Mouse (Mus musculus): Measurements from ENCODE around the gene Ripor2. TPM values are rescaled to one million over a fixed set of nuclear protein-coding genes. Genes with fewer than 3 reads are reported as not detected.
A peak's percentile ranks its signal among the peaks of the same experiment; 100 is the strongest.

Ripor2 gene
- polyA plus RNA-seq, 1 experiment from 2014 or later = 4.4 TPM

GRCm38 (mm10) chr13:24747823-24748222 lies 165.8 kb downstream of the Ripor2 start:
- ATAC-seq (ENCODE audit: low read depth) = no peak
- no peaks in the 10 kb centered on the region for H3K9me3 ChIP-seq (replicated peaks; ENCODE audit: control insufficient read depth, low read length)
- H3K27me3 ChIP-seq (ENCODE audit: control insufficient read depth, insufficient read depth, low read depth, low read length) = no peaks in the 10 kb centered on the region
- peaks cover 26% of the 10 kb centered on the region for H3K36me3 ChIP-seq (ENCODE audit: control insufficient read depth, insufficient read depth)
- no peaks in the 10 kb centered on the region for H3K4me1 ChIP-seq (ENCODE audit: control insufficient read depth, low read depth, low read length)
- no peak overlapping the region for H3K9ac ChIP-seq (ENCODE audit: low read depth, low read length)
- no peak overlapping the region for H3K4me2 ChIP-seq (ENCODE audit: low read depth, low read length)
- no peak overlapping the region for H3K27ac ChIP-seq (ENCODE audit: low read length)
- no peak overlapping the region for H3K4me3 ChIP-seq (ENCODE audit: low read depth, low read length)
- 67% methylated on average over 3 of the region's 3 CpGs for WGBS (ENCODE audit: insufficient replicate concordance)

- ATAC-seq (ENCODE audit: low read depth) = no peak
- H3K4me1 ChIP-seq (ENCODE audit: control insufficient read depth, low read depth, low read length) = no peaks in the 10 kb centered on the region
- no peak overlapping the region for H3K4me3 ChIP-seq (ENCODE audit: low read depth, low read length)
- no peak overlapping the region for H3K4me2 ChIP-seq (ENCODE audit: low read depth, low read length)
- WGBS (ENCODE audit: insufficient replicate concordance) = 86% methylated on average over 8 of the region's 8 CpGs
- H3K9me3 ChIP-seq (replicated peaks; ENCODE audit: control insufficient read depth, low read length) = no peaks in the 10 kb centered on the region
- no peaks in the 10 kb centered on the region for H3K27me3 ChIP-seq (ENCODE audit: control insufficient read depth, insufficient read depth, low read depth, low read length)
- H3K27ac ChIP-seq (ENCODE audit: low read length) = no peak overlapping the region
- peaks cover 52% of the 10 kb centered on the region for H3K36me3 ChIP-seq (ENCODE audit: control insufficient read depth, insufficient read depth)
- H3K9ac ChIP-seq (ENCODE audit: low read depth, low read length) = no peak overlapping the region
Measured at GRCm38 (mm10) chr13:24750807-24751206, 168.8 kb downstream of the Ripor2 start.

- Histone ChIP-seq H3K9me3 (replicated peaks; ENCODE audit: control insufficient read depth, low read length) (no peaks in the 10 kb centered on the region), H3K27ac (ENCODE audit: low read length) (no peak overlapping the region), H3K4me1 (ENCODE audit: control insufficient read depth, low read depth, low read length) (no peaks in the 10 kb centered on the region), H3K4me3 (ENCODE audit: low read depth, low read length) (no peak overlapping the region), H3K36me3 (ENCODE audit: control insufficient read depth, insufficient read depth) (peaks cover 57% of the 10 kb centered on the region), H3K4me2 (ENCODE audit: low read depth, low read length) (no peak overlapping the region), H3K9ac (ENCODE audit: low read depth, low read length) (no peak overlapping the region), H3K27me3 (ENCODE audit: control insufficient read depth, insufficient read depth, low read depth, low read length) (no peaks in the 10 kb centered on the region)
- no peak for ATAC-seq (ENCODE audit: low read depth)
- WGBS (ENCODE audit: insufficient replicate concordance) = 83% methylated on average over 8 of the region's 8 CpGs
Measured at GRCm38 (mm10) chr13:24751396-24751795, 169.4 kb downstream of the Ripor2 start.

- ATAC-seq (ENCODE audit: low read depth) = no peak
- Histone ChIP-seq H3K27ac (ENCODE audit: low read length) (no peak overlapping the region), H3K9me3 (replicated peaks; ENCODE audit: control insufficient read depth, low read length) (no peaks in the 10 kb centered on the region), H3K27me3 (ENCODE audit: control insufficient read depth, insufficient read depth, low read depth, low read length) (no peaks in the 10 kb centered on the region), H3K9ac (ENCODE audit: low read depth, low read length) (no peak overlapping the region), H3K36me3 (ENCODE audit: control insufficient read depth, insufficient read depth) (peaks cover 60% of the 10 kb centered on the region), H3K4me2 (ENCODE audit: low read depth, low read length) (no peak overlapping the region), H3K4me3 (ENCODE audit: low read depth, low read length) (no peak overlapping the region), H3K4me1 (ENCODE audit: control insufficient read depth, low read depth, low read length) (peaks cover 21% of the 10 kb centered on the region)
- WGBS (ENCODE audit: insufficient replicate concordance) = 84% methylated on average over 3 of the region's 3 CpGs
Measured at GRCm38 (mm10) chr13:24756756-24757155, 174.8 kb downstream of the Ripor2 start.

DNA sequence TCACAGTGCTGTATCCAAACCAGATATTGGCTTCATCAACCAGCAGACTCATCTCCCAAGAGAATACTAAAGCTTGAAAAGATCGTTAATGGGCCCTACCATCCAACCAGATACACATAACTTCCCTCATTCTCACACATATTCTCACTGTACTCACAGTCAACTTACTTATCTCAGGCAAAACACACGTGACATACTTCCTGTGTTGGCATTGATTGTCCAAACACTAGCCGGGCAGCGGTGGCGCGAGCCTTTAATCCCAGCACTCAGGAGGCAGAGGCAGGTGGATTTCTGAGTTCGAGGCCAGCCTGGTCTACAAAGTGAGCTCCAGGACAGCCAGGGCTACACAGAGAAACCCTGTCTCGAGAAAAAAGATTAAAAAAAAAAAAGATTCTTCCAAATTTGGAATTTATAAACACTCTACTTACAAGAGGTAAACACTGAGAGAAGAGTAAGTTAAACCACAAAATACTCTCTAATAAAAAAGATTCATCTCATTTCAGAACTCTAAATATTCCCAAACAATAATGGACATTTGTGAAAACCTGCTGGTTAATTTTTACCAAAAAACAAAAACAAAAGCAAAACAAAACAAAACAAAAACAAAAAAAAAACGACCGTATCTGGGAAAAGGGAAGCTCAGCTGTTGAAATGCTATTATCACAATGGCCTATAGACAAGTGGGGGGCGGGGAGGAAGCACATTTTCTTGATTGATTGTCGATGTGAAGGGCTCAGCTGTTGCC lies 176.0 kb downstream of the Ripor2 start:
- no peak overlapping the region for H3K27ac ChIP-seq (ENCODE audit: low read length)
- no peak overlapping the region for H3K4me3 ChIP-seq (ENCODE audit: low read depth, low read length)
- 42% methylated on average over 12 of the region's 12 CpGs for WGBS (ENCODE audit: insufficient replicate concordance)
- no peaks in the 10 kb centered on the region for H3K9me3 ChIP-seq (replicated peaks; ENCODE audit: control insufficient read depth, low read length)
- no peaks in the 10 kb centered on the region for H3K27me3 ChIP-seq (ENCODE audit: control insufficient read depth, insufficient read depth, low read depth, low read length)
- peaks cover 52% of the 10 kb centered on the region for H3K36me3 ChIP-seq (ENCODE audit: control insufficient read depth, insufficient read depth)
- no peak overlapping the region for H3K4me2 ChIP-seq (ENCODE audit: low read depth, low read length)
- peaks cover 30% of the 10 kb centered on the region for H3K4me1 ChIP-seq (ENCODE audit: control insufficient read depth, low read depth, low read length)
- no peak for ATAC-seq (ENCODE audit: low read depth)
- H3K9ac ChIP-seq (ENCODE audit: low read depth, low read length) = no peak overlapping the region

- Histone ChIP-seq H3K9me3 (replicated peaks; ENCODE audit: control insufficient read depth, low read length) (no peaks in the 10 kb centered on the region), H3K9ac (ENCODE audit: low read depth, low read length) (no peak overlapping the region), H3K36me3 (ENCODE audit: control insufficient read depth, insufficient read depth) (peaks cover 40% of the 10 kb centered on the region), H3K27ac (ENCODE audit: low read length) (no peak overlapping the region), H3K4me1 (ENCODE audit: control insufficient read depth, low read depth, low read length) (peaks cover 30% of the 10 kb centered on the region), H3K4me2 (ENCODE audit: low read depth, low read length) (peak overlapping the region; percentile 72), H3K4me3 (ENCODE audit: low read depth, low read length) (peak overlapping the region; percentile 100), H3K27me3 (ENCODE audit: control insufficient read depth, insufficient read depth, low read depth, low read length) (no peaks in the 10 kb centered on the region)
- no peak for ATAC-seq (ENCODE audit: low read depth)
- WGBS (ENCODE audit: insufficient replicate concordance) = 45% methylated on average over 10 of the region's 10 CpGs
Measured at GRCm38 (mm10) chr13:24759451-24759850, 177.5 kb downstream of the Ripor2 start.

DNA sequence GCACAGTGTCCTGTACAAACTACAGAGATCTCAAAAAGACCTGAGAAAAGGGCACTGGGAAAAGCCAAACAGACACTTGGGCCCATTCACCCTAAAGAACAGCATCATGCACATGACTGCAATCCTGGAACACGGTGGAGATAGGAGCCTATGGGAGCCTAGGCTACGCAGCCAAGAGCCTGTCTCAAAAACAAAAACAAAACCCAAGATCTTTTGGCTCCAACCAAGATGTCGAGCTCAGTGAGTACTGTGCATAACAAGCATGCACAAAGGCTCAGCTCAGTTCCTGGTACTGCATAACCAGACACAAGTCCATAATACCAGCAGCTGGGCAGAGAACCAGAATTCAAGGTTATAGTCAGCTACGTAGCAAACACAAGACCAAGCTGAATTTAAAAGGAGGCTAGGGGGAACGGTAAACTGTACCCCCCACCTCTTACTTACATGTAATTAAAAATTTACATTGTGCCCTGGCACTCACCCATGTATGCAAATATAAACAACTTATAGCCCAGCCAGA lies 178.4 kb downstream of the Ripor2 start:
- H3K4me2 ChIP-seq (ENCODE audit: low read depth, low read length) = peak overlapping the region; percentile 72
- peak overlapping the region; percentile 100 for H3K4me3 ChIP-seq (ENCODE audit: low read depth, low read length)
- H3K4me1 ChIP-seq (ENCODE audit: control insufficient read depth, low read depth, low read length) = peaks cover 30% of the 10 kb centered on the region
- H3K27ac ChIP-seq (ENCODE audit: low read length) = peak overlapping the region; percentile 99
- H3K9ac ChIP-seq (ENCODE audit: low read depth, low read length) = peak overlapping the region; percentile 100
- no peak for ATAC-seq (ENCODE audit: low read depth)
- WGBS (ENCODE audit: insufficient replicate concordance) = 49% methylated on average over 5 of the region's 5 CpGs
- H3K9me3 ChIP-seq (replicated peaks; ENCODE audit: control insufficient read depth, low read length) = no peaks in the 10 kb centered on the region
- H3K36me3 ChIP-seq (ENCODE audit: control insufficient read depth, insufficient read depth) = peaks cover 31% of the 10 kb centered on the region
- no peaks in the 10 kb centered on the region for H3K27me3 ChIP-seq (ENCODE audit: control insufficient read depth, insufficient read depth, low read depth, low read length)

- H3K36me3 ChIP-seq (ENCODE audit: control insufficient read depth, insufficient read depth) = peaks cover 25% of the 10 kb centered on the region
- no peaks in the 10 kb centered on the region for H3K27me3 ChIP-seq (ENCODE audit: control insufficient read depth, insufficient read depth, low read depth, low read length)
- WGBS (ENCODE audit: insufficient replicate concordance) = 2% methylated on average over 10 of the region's 10 CpGs
- H3K9ac ChIP-seq (ENCODE audit: low read depth, low read length) = peak overlapping the region; percentile 100
- H3K4me2 ChIP-seq (ENCODE audit: low read depth, low read length) = peak overlapping the region; percentile 72
- peak overlapping the region; percentile 99 for H3K27ac ChIP-seq (ENCODE audit: low read length)
- peaks cover 30% of the 10 kb centered on the region for H3K4me1 ChIP-seq (ENCODE audit: control insufficient read depth, low read depth, low read length)
- peak overlapping the region; percentile 100 for H3K4me3 ChIP-seq (ENCODE audit: low read depth, low read length)
- no peaks in the 10 kb centered on the region for H3K9me3 ChIP-seq (replicated peaks; ENCODE audit: control insufficient read depth, low read length)
- ATAC-seq (ENCODE audit: low read depth) = no peak
Measured at GRCm38 (mm10) chr13:24761083-24761402, 179.1 kb downstream of the Ripor2 start.

DNA sequence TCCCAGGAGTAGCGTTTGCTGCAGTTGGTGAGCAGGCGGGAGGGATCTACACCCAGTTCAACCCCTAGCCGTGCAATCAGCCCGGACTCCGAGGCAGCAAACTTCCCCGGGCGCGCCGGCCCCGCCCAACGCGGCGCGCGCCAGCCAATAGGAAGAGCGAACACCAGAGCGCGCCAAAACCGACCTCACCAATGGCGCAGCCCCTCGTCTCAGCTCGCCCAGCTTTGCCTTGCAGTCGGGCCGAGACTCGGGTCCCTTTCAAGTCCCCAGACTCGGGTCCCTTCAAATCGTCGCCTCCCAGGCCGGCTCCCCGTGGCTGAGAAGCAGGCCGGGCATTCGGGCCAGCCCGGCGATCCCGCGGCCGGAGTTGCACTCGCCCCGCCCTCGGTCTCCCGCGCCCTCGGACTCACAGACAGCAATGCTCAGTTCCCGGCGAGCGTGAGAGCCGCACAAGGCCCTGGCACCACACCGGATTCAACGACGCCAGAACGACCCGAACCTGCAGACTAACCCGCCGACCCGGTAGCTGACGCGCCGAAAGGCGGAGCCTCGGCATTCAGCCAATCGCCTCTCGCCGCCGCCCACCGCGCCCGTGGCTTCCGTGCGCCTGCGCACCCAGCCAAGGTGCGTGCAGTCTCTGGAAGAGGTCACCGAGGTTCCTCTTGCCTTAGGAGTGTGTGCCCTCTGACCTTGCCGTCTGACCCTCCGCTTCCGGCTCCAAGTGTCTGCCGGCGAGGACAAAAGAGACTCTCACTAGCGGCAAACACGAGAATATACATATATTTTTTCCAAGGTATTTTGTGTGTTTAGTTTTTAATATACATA lies 179.6 kb downstream of the Ripor2 start, which contains the start of gene Gmnn:
Gmnn (minus strand) TSS at position 521 of the 825 bp plus-strand sequence.
- Histone ChIP-seq H3K4me1 (ENCODE audit: control insufficient read depth, low read depth, low read length) (peaks cover 30% of the 10 kb centered on the region), H3K36me3 (ENCODE audit: control insufficient read depth, insufficient read depth) (peaks cover 19% of the 10 kb centered on the region), H3K4me2 (ENCODE audit: low read depth, low read length) (peak within 1 kb of the TSS; percentile 72), H3K9me3 (replicated peaks; ENCODE audit: control insufficient read depth, low read length) (no peaks in the 10 kb centered on the region), H3K4me3 (ENCODE audit: low read depth, low read length) (peak within 1 kb of the TSS; percentile 100), H3K27me3 (ENCODE audit: control insufficient read depth, insufficient read depth, low read depth, low read length) (no peaks in the 10 kb centered on the region), H3K9ac (ENCODE audit: low read depth, low read length) (peak within 1 kb of the TSS; percentile 100), H3K27ac (ENCODE audit: low read length) (peak within 1 kb of the TSS; percentile 99)
- ATAC-seq (ENCODE audit: low read depth) = peak; percentile 96
- WGBS (ENCODE audit: insufficient replicate concordance) = under 1% methylated on average over 79 of the region's 79 CpGs
